Mouse (Mus musculus) hindbrain, embryonic 16.5 days (tissue): ENCODE measurements around the gene Olfr1360. TPM values are rescaled to one million over a fixed set of nuclear protein-coding genes. Genes with fewer than 3 reads are reported as not detected.
"Not testable (repeated sequence)": the region's sequence is repeated elsewhere in the genome, so short reads cannot be mapped to it uniquely, and the experiment has no call there.

ENCODE experiments used
- ATAC-seq: fragments of 200-750 bp; cut with Nextera tagmentation; 2 replicates; pipeline ENCODE4 v1.8.0; 2017; ENCODE audit warnings: moderate TSS enrichment, moderate library complexity
- H3K27ac ChIP-seq: fragments of 300-500 bp; sonication (generic); 2 replicates; pipeline ENCODE4 v1.5.1; 2014; ENCODE audit warnings: low read depth, mild to moderate bottlenecking, control low read depth, low read length, moderate library complexity
- H3K27me3 ChIP-seq: fragments of 300-500 bp; sonication (generic); replicated peaks from 2 replicates; pipeline ENCODE4 v1.6.1; 2014; ENCODE audit warnings: low read length; ENCODE audit not compliant: control insufficient read depth, insufficient read depth
- H3K36me3 ChIP-seq: fragments of 300-500 bp; sonication (generic); 2 replicates; pipeline ENCODE4 v1.6.1; 2014; ENCODE audit warnings: mild to moderate bottlenecking, low read length, moderate library complexity, mixed read lengths; ENCODE audit not compliant: control insufficient read depth, insufficient read depth
- H3K4me1 ChIP-seq: fragments of 300-500 bp; sonication (generic); 2 replicates; pipeline ENCODE4 v1.6.1; 2014; ENCODE audit warnings: low read depth, low read length; ENCODE audit not compliant: control insufficient read depth, insufficient read depth
- H3K4me2 ChIP-seq: fragments of 300-500 bp; sonication (generic); 2 replicates; pipeline ENCODE4 v1.6.1; 2014; ENCODE audit warnings: mild to moderate bottlenecking, low read length, control low read depth, moderate library complexity
- H3K4me3 ChIP-seq: fragments of 300-500 bp; sonication (generic); 2 replicates; pipeline ENCODE4 v1.5.1; 2014; ENCODE audit warnings: mild to moderate bottlenecking, low read length, control low read depth, moderate library complexity
- H3K9ac ChIP-seq: fragments of 300-500 bp; sonication (generic); 2 replicates; pipeline ENCODE4 v1.6.1; 2014; ENCODE audit warnings: low read depth, mild to moderate bottlenecking, control low read depth, low read length, moderate library complexity
- H3K9me3 ChIP-seq: fragments of 300-500 bp; sonication (generic); 2 replicates; pipeline ENCODE4 v1.6.1; 2014; ENCODE audit warnings: mild to moderate bottlenecking, low read length, moderate library complexity; ENCODE audit not compliant: control insufficient read depth
- WGBS: fragments of 180-500 bp; shearing (Covaris S2); extraction: QIAGEN DNeasy Blood & Tissue Kit; methylation state at CpG from one replicate; pipeline ENCODE4 v1.1.7; 2014; 5-methylcytosine and 5-hydroxymethylcytosine counted together
- polyA plus RNA-seq: library from polyadenylated mRNA; unstranded; fragments of >200 nt; fragmentation: Nextera tagmentation; extraction: Ambion mirVana; gene quantifications from 2 replicates; pipeline ENCODE4 v1.2.1, GENCODE M21; 2015

The Olfr1360 gene
- polyA plus RNA-seq, 1 experiment from 2014 or later: not detected

DNA sequence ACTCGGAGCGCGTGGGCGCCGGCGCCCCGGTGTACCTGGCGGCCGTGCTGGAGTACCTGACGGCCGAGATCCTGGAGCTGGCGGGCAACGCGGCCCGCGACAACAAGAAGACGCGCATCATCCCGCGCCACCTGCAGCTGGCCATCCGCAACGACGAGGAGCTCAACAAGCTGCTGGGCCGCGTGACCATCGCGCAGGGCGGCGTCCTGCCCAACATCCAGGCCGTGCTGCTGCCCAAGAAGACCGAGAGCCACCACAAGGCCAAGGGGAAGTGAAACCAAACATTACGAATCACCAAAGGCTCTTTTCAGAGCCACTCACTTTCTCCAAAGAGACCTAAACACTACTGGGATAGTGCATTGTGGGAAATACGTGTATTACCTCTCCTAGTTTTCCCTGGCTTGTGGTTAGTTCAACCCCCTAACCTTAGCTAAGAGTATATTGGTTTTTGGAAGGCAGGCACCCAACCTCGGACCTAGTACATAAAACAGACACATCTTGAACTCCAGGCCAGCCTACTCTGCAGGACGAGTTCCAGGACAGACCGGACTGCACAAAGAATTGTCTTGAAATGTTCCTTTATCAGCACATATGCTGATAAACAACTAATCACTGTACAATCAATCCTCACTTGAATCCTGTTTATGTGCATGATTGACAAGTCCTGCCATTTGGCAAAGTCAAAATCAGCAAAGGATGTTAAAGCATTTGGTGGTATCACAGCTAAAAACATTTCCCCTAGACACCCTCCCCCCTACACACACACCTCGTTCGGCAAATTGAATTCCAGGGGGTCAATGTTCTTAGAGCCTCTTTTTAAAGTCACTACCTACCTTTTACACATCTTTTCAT is 39.6 kb upstream of the Olfr1360 start:
- peaks cover 28% of the 10 kb centered on the region for H3K4me1 ChIP-seq
- peak overlapping the region; percentile 88 for H3K27ac ChIP-seq
- not testable (repeated sequence) for H3K36me3 ChIP-seq, H3K27me3 ChIP-seq, H3K9me3 ChIP-seq, ATAC-seq
- 0% methylated on average over 9 of the region's 38 CpGs for WGBS
- peak overlapping the region; percentile 63 for H3K9ac ChIP-seq
- peak overlapping the region; percentile 94 for H3K4me2 ChIP-seq
- H3K4me3 ChIP-seq: peak overlapping the region; percentile 45

DNA sequence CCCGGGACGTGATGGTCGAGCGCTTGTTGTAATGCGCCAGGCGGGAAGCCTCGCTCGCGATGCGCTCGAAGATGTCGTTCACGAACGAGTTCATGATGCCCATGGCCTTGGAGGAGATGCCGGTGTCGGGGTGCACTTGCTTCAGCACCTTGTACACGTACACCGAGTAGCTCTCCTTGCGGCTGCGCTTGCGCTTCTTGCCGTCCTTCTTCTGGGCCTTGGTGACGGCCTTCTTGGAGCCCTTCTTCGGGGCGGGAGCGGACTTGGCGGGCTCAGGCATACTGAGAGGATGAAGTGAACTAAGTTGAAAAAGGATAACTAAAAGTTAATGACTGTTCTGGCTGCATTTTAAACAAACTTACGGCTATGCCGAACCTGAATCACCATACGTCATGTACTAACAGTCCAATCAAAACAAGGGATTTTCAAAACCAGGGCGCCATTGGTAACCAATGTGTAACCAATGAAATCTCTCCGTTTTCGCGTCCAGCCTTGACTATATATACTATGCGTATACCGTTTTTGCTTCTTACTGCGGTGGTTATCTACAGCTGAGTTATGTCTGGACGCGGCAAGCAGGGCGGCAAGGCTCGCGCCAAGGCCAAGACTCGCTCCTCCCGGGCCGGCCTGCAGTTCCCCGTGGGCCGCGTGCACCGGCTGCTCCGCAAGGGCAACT is 38.8 kb upstream of the Olfr1360 start, which contains the start of the genes Hist1h2bl and Hist1h2ai:
Hist1h2bl (minus strand) TSS at position 280 of the 676 bp plus-strand sequence.
Hist1h2ai (plus strand) TSS at position 559 of the 676 bp plus-strand sequence.
- Histone ChIP-seq H3K4me3 (peak within 1 kb of the TSS; percentile 45), H3K9ac (peak within 1 kb of the TSS; percentile 63), H3K4me2 (peak within 1 kb of the TSS; percentile 94), H3K27ac (peak within 1 kb of the TSS; percentile 88), H3K4me1 (peaks cover 26% of the 10 kb centered on the region)
- peak; percentile 97 for ATAC-seq
- H3K27me3 ChIP-seq, H3K9me3 ChIP-seq, H3K36me3 ChIP-seq: not testable (repeated sequence)
- 0% methylated on average over 27 of the region's 50 CpGs for WGBS

DNA sequence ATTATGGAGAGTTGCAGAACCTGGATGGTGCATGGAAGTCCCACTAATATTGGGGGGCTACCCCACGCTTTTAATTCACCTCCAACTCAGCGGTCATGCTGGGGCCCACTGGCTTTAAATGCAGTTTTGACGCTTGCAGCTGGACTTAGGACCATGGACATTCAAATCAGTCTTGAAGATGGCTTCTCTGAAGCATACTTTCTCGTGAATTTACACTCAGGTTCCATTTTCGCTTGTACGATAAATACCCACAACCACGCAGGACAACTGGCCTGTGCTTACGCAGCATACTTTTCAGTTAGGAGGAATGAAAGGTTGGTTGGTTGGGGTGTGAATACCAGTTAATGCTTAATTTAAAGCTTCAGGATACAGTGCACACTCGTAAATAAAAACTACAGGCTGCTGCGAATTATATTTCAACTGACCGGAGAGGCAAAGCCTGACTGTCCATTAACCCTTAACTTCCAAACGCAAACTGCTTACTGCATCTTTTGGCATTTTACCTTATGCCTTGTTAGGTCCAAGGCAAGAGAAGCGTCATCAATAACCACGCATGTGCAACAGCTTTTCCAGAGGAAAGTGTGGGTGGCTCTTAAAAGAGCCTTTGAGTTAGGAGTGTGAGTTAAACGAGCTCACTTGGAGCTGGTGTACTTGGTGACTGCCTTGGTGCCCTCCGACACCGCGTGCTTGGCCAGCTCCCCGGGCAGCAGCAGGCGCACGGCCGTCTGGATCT is 38.1 kb upstream of the Olfr1360 start:
- peaks cover 24% of the 10 kb centered on the region for H3K4me1 ChIP-seq
- under 1% methylated on average over 19 of the region's 22 CpGs for WGBS
- ATAC-seq: no peak
- peak overlapping the region; percentile 28 for H3K9ac ChIP-seq
- H3K27ac ChIP-seq: peak overlapping the region; percentile 48; the same call in 1 of the 2 replicates
- no peaks in the 10 kb centered on the region for H3K27me3 ChIP-seq
- no peaks in the 10 kb centered on the region for H3K9me3 ChIP-seq
- peak overlapping the region; percentile 45 for H3K4me3 ChIP-seq
- no peaks in the 10 kb centered on the region for H3K36me3 ChIP-seq
- H3K4me2 ChIP-seq: peak overlapping the region; percentile 94

DNA sequence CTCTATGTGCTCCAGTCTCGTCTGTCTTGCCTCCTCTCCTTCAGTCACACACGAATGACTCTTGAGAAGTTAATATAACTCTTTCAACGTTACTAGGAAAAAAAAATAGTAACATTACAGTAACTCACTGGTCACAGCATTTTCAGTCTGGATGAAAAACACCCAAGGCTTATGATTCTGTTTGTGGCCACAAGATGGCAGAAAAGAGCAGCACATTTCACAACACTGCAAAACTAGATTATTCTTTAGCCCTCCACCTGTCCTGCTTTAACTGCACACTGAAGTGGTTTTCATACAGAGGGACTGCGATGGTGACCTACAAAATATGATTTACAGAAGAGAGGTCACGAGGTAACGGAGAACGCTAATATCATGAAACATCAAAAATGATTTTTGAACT is 37.5 kb upstream of the Olfr1360 start:
- no peaks in the 10 kb centered on the region for H3K36me3 ChIP-seq
- peak overlapping the region; percentile 28 for H3K9ac ChIP-seq
- H3K27me3 ChIP-seq: no peaks in the 10 kb centered on the region
- WGBS: under 1% methylated on average over 7 of the region's 7 CpGs
- H3K27ac ChIP-seq: no peak overlapping the region
- ATAC-seq: no peak
- no peaks in the 10 kb centered on the region for H3K9me3 ChIP-seq
- peak overlapping the region; percentile 45 for H3K4me3 ChIP-seq
- H3K4me2 ChIP-seq: peak overlapping the region; percentile 94
- H3K4me1 ChIP-seq: peaks cover 24% of the 10 kb centered on the region

DNA sequence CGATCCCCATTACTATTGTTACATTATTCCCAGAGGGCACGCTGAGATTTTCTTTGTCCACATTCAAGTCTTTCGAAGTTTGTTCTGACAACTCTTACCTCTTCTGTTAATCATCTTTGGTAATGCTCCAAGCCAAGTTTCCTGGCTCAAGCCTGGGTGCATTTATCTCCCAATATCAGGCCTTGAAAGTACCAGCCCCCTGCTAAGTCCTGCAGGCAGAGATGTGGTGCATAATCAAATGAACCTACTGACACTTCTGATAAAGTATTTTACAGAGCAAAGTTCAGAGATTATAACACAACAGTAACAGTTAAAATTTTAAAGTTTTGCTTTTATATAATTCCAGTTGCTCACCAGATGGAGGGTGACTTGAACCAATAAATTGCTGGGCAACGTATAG is 34.5 kb upstream of the Olfr1360 start:
- Histone ChIP-seq H3K27ac (no peak overlapping the region), H3K9ac (no peak overlapping the region), H3K4me3 (peak overlapping the region; percentile 71), H3K27me3 (no peaks in the 10 kb centered on the region), H3K36me3 (no peaks in the 10 kb centered on the region), H3K4me1 (peaks cover 8% of the 10 kb centered on the region), H3K9me3 (no peaks in the 10 kb centered on the region), H3K4me2 (peak overlapping the region; percentile 79)
- 26% methylated on average over 4 of the region's 4 CpGs for WGBS
- ATAC-seq: no peak

DNA sequence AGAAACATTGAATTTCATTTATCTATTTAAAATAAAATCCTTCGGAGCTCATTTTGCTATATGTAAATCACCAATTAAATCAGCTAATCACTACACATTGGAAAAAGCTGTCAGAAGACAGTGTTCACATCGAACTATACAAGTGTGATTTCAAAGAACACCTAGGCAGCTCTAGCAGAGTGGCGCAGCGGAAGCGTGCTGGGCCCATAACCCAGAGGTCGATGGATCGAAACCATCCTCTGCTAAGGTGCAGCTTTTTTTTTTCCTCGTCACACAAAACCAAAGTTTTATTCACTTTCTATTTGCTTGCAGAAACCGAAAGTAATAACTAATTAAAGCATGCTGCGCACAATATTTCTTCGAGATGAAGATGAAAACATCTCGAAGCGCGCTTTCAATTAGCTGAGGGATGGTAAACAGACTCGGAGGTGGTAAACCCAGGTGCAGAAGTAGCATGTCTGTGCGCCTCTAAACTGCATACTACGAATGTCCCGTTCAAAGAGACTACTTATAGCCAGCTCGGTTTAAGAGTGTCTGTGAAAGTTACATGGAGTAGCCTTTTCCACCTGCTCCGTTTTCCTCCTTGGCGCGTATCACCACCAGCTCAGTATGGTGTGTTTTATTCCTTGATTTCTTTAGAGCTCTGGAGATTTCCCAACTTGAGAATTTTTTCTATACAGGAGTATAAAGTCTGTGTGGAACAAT is 33.8 kb upstream of the Olfr1360 start:
- 2% methylated on average over 22 of the region's 22 CpGs for WGBS

DNA sequence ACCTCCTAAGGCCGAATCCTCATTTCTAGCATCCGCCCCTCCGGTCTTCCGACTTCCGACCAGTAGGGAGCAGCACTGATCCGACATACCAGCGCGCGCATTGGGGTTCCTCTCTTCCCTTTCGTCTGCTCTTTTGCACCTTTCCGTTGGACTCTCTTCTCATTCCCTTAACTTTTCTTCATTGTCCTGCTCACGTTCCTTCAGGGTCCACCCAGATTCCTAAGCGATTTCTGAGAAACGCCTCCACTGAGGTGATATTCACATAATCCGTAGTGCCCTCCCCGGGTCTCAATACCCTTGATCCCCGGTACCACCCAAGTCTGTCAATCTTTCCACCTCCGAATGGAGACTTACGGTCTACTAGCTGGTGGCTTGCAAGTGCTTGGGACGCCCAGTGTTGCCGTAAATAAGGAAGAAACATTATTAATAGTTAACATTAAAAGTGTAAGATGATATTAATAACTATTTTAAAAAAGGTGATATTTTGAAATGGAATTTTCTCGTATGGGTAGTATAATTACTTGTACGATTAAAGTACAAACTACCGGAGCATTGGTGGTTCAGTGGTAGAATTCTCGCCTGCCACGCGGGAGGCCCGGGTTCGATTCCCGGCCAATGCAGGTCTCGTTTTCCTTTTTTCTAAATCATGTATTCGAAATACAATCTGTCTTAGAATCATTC is 33.0 kb upstream of the Olfr1360 start:
- peaks cover 4% of the 10 kb centered on the region for H3K4me1 ChIP-seq
- WGBS: under 1% methylated on average over 32 of the region's 32 CpGs
- H3K9ac ChIP-seq: peak overlapping the region; percentile 68

More for the DNA sequence above, 33.8 kb upstream of the Olfr1360 start:
- H3K27me3 ChIP-seq: no peaks in the 10 kb centered on the region
- ATAC-seq: peak; percentile 90
- H3K9me3 ChIP-seq: no peaks in the 10 kb centered on the region
- no peaks in the 10 kb centered on the region for H3K36me3 ChIP-seq
- H3K4me3 ChIP-seq: peak overlapping the region; percentile 71
- H3K4me2 ChIP-seq: peak overlapping the region; percentile 79
- H3K9ac ChIP-seq: peak overlapping the region; percentile 57
- H3K4me1 ChIP-seq: peaks cover 8% of the 10 kb centered on the region
- no peak overlapping the region for H3K27ac ChIP-seq

DNA sequence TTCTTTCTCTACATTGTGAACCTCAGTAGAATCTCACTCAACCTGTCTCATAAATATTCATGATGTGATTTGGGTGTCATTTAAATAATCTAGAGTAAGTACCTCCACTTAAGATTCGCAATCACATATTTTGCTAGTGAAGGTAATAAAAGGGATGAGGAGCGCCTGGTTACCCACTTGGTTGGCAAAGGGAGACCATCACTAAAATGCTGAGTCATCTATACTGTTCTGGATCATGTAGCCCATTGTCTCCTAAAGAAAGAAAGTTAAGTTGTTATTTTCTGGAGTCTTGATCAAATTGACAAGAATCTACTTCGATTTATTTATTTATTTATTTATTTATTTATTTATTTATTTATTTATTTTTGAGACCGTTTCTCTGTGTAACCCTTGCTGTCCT is 29.5 kb upstream of the Olfr1360 start:
- Histone ChIP-seq H3K27me3 (no peaks in the 10 kb centered on the region), H3K9me3 (no peaks in the 10 kb centered on the region), H3K27ac (no peak overlapping the region), H3K4me1 (no peaks in the 10 kb centered on the region; the same call in 1 of the 2 replicates), H3K4me2 (no peak overlapping the region), H3K4me3 (no peak overlapping the region), H3K36me3 (no peaks in the 10 kb centered on the region), H3K9ac (no peak overlapping the region)
- 74% methylated on average over 4 of the region's 4 CpGs for WGBS
- no peak for ATAC-seq

More for the DNA sequence above, 33.0 kb upstream of the Olfr1360 start:
- H3K4me2 ChIP-seq: peak overlapping the region; percentile 47
- ATAC-seq: peak; percentile 88
- no peaks in the 10 kb centered on the region for H3K9me3 ChIP-seq
- H3K36me3 ChIP-seq: no peaks in the 10 kb centered on the region
- H3K4me3 ChIP-seq: peak overlapping the region; percentile 71
- peak overlapping the region; percentile 83 for H3K27ac ChIP-seq
- no peaks in the 10 kb centered on the region for H3K27me3 ChIP-seq
